Mouse (Mus musculus) retina, postnatal 7 days (tissue): ENCODE results near the gene Epas1.
A peak's percentile ranks its signal among the peaks of the same experiment; 100 is the strongest.

ENCODE experiments used
- DNase-seq: peaks from one replicate; pipeline ENCODE4 v3.0.0-alpha.2; 2012; ENCODE audit warnings: low read depth, low spot score

Gene Epas1

DNA sequence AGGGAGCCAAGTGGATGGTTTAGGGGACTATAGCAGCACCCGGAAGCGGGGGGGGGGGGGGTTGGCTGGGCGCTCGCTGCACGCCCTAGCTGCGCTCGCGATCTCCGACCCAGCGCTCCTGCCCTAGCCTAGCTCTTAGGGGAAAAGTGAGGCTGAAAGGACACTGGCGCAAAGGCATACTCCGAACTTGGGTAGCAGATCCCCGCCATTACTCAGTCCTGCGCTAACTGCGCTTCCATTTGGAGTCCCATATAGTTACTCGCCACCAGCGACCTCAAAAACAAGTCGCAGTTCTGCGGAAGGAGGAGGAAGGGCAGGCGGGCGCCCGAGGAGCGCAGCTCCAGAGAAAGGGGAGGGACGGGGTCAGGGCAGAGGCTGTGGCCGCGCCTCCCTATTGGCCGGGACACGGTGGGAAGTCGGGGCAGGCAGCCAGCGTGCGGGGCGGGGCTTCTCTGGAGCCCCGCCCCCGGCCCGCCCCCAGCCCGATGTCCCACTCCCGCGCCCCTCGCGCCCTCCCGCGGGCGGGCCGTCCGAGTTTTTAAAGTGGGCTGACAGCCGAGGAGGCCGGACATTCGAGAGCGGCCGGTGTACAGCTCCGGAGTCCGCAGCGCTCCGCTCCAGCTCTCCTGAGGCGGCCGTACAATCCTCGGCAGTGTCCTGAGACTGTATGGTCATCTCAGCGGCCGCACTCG lies at the start of gene Epas1:
Gene Epas1 (plus strand): TSS at position 571 of the 692 bp plus-strand sequence.
- peak; percentile 27 for DNase-seq

DNA sequence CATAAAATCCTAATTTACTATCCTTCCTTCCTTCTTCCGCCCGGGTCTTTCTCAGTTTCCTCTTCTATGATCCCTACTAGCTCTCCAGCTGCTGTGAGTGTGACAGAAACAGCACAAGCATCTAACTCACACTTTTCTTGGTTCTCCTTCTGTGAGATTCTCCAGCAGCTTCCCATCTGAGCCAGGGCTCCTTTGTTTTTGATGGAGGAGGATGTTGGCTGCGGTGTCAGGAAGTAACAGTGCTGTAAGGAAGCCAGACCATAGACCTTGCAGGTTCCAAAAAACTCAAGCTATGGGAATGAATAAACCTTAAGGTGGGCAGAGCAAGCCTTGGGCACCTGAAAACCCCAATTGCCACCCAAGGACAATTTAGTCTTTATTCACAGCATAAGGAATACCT lies 48.3 kb upstream of the Epas1 start:
- no peak for DNase-seq

DNA sequence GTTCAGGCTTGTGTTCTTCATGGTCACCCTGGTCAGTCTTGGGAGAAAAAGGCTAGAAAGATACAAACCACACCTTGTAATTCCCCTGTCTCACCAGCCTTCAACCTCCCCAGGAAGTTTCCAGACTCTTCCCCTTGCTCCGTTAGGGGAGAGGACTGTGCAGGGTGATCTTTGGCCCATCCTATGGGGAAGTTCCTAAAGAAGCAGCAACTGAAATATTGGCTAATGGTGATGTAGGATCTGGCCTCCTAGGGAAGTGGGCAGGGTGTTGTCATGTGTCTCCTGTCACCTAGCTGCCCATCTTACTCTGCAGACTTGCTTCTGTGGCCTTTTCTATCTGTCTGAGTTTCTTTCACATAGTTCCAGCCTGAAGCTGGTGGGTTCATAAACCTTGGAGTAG lies 47.0 kb upstream of the Epas1 start:
- DNase-seq = no peak

DNA sequence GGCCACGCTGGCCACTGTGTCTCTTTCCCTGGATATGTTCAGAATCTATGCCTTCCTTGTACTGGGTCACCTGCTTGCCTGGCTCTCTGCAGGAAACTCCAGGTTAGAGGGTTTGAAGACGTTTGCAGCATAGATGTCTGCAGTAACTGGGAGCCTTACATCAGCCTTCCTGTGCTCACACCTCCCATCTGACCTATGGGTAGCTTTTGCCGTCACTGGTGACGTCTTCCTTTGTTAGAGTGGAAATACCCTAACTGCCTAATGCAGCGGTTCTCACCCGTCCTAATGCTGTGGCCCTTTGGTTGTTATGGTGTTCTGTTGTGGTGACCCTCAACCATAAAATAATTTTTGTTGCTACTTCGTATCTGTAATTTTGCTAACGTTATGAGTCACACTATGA lies 43.7 kb upstream of the Epas1 start:
- no peak for DNase-seq

DNA sequence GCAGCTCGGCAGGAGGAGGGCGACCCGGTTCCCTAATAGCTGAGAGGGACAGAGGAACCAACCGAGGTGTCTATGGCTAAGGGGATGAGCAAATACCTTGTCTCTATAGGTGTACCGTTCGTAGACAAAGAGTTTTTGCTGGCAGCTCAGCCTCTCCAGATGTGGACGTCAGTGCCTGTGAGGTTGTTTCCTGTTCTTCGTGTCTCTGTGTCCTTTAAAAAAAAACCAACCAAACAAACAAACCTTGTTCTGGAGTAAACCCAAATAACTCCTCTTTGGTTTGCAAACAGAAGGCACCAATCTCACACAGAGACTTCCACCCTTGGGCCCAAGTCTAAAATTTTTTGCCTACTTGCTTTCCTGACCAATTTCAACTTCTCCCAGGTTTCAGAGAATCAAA lies 43.1 kb upstream of the Epas1 start:
- DNase-seq = no peak

DNA sequence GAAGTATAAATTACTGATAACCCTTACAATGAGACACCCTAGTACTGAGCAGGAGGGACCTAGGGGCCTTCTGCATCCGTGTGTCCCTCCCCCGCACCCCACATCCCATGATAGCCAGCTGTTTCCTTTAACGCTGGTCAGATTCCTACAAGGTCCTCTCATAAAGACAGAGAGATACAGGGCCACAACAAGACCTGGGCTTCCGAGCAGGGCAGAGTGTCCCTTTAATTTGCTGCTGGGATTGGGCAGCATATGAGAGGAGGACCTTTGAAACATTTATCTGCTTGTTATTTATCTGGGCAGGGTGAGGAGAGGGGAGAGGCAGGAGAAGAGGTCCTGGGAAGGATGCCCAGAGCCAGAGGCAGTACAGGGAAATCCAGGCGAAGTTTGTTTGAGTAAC lies 41.6 kb upstream of the Epas1 start:
- no peak for DNase-seq

DNA sequence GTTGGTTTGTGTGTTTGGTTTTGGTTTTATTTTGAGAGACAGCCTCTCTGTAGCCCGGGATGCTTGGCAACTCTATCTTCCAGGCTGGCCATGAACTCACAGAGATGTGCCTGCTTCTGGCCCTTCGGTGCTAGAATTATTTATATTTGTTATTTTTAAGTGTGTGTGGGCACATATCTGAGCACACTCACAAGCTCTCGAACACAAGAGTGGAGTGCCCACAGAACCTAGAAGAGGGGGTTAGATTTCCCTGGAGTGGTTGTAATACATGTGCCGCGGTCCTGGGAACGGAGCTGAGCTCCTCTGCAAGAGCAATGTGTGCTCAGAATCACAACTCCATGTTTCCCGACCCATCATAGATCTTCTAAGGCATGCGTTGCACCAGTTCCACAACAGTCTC lies 40.9 kb upstream of the Epas1 start:
- no peak for DNase-seq

DNA sequence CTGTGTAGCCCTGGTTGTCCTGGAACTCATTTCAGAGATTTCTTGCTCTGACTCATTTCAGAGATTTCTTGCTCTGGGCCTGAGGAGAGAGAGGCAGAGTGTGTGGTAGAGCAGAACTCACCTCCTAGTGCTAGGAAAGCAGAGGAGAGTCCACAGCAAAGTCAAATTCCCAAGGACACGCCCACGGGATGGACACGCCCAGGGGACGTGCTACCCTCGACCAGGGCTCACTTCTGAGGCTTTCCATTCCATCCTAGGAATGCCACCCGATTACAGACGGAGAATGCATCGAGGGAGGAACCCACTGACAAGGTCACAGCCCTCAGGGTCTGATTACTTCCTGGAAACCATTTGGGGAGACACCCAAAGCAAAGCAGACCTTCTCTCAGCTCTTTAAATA lies 39.9 kb upstream of the Epas1 start:
- no peak for DNase-seq

DNA sequence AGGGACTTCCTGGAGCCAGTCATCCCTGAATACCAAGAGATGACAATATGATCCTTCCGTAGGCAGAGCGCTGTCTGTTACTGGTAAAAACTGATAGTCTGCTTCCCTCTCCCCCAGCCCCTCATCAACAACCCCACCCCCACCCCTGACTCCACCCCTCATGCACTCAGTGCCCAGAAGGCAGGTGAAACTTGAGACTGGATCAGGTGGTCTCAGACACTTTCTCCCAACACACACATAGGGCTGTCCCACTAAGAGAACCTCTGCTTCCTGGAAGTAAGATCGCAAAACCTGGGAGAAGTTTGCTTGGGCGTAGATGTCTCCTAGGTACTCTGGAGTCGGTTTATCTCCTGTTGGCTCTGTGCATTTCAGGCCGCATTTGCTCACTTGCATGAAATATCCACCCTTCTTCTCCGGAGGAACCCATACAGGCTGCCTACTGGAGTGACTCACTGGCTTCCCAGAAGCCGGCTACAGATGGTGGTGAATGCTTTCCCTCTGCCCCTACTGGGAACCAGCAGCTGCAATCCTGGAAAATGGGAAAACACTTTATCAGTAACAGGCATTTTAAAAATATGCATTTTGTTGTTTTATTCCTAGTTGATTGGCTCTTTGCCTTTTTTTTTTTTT lies 28.6 kb upstream of the Epas1 start:
- DNase-seq = no peak

DNA sequence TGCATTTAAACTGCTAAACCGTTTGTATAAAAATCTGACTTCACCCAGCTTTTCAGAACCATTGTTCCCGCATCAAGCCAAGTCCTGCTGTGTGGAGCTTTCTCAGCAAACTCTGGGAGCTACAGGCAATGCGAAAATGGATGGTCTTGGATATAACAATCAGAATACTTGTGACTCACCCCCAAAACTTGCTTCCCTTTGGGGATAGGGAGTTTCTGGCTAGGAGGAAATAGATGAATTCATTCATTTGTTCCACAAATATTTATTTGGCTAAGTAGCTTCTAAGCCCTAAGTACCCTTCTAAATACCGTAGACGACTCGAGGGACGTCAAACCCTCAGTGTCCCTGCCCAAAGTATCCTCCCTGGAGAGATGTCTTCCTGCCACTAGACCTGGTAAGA lies 27.0 kb upstream of the Epas1 start:
- DNase-seq = no peak

DNA sequence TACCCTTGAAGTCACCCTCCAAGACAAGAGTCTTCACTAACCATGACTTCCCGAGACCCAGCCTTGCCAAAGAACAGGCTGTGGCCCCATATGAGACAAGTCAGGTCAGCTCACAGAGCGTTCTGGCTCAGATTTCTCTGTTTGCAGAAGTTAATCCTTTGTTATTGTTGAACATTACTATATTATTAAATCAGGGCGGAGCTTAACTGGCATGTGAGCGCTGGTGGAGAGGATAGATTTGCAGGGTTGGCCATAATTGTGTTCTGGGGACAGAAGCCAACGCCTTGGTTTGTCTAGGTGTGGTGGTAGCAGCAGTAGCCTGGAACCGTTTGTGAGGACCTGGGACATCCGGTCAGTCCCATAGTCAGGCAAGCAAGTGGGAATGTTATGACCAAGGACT lies 26.5 kb upstream of the Epas1 start:
- DNase-seq = no peak

DNA sequence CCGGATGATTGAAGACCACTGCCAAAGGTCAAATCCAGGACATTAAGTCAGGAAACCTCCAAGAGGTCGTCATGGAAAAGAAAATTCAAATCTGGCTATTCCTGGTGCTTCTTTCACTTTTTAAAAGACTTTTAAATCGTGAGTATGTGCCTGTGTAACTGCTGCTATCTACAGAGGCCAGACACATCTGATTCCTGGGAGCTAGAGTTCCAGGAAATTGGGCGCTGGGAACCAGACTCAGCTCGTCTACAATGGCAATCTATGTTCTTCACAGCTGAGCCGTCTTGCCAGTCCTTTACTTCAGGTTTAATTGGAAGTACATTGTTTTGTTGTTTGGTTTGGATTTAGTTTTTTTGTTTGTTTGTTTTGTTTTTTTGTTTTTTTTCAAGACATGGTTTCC lies 22.2 kb upstream of the Epas1 start:
- DNase-seq = no peak

DNA sequence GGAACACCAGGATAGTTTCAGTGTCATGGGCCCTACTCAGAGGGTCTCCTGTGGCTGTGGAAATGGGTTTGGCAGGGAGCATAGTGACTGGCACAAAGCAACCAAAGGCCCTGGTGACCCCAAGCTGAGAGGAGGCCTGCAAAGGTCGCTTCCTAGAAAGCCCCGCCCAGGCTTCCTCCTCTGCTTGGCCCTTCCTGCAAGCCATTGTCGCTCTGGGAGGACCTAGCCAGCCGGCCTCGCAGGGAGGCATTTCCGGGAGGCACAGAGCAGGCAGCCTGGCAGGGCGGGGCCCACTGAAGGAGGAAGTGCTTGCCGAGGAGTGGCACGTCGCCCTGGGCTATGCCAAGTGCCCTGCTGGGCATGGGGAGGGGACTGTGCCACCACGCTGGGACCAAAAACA lies 21.5 kb upstream of the Epas1 start:
- no peak for DNase-seq

DNA sequence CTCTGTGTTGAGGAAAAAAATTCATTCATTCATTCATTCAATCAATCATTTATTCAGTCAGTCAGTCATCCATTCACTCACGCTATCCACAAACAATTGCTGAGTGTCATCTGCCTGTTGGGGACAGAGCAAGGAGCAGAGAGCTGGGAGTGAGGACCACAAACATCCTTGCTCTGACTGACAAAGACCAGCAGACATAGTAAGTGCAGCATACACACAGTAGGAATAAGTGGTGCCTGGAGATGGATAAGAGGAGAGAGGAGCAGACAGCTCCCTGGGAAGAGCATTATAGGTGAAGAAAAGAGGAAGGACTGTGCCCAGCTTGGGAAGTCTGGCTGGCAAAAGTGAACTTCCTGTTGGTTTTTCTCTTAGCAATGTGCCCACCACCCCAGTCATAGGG lies 21.0 kb upstream of the Epas1 start:
- DNase-seq = no peak

DNA sequence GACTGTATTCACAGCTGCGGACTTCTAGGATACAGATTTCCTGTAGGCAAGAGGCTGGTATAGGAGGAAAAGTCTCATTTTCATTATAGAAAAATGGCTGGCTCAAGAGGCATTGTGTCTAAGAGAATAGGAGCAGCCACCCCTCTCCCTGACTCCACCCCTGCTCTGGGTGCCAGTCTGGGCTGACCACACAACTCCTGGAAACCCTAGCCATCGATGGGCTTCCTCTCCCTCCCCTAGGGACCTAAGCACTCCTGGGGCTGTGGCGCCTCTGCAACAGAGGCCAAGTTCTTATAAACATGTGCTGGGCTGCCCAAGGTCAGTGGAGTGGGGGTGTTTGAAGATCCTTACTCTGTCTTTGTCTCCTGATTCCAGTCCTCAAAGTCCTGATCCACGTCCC lies 19.9 kb upstream of the Epas1 start:
- no peak for DNase-seq

DNA sequence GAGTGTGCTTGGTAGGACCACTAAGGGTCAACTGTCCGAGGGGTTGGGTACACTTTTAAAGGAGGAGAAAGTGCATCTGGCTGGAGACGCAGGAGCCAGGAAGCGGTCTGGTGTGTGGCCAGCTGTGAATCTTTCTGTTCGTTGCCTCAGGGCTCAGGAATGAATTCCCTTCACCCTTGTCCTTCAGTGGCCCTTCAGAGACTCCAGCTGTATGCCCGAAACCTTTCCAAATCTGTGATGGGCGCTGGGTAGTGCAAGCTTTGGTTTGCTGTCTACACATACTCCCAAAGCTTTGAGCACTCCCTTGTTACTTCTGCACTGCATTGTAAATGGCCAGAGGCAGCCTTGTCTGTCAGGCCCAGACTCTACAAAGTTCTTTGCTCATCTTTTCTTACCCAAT lies 15.0 kb upstream of the Epas1 start:
- DNase-seq = no peak

DNA sequence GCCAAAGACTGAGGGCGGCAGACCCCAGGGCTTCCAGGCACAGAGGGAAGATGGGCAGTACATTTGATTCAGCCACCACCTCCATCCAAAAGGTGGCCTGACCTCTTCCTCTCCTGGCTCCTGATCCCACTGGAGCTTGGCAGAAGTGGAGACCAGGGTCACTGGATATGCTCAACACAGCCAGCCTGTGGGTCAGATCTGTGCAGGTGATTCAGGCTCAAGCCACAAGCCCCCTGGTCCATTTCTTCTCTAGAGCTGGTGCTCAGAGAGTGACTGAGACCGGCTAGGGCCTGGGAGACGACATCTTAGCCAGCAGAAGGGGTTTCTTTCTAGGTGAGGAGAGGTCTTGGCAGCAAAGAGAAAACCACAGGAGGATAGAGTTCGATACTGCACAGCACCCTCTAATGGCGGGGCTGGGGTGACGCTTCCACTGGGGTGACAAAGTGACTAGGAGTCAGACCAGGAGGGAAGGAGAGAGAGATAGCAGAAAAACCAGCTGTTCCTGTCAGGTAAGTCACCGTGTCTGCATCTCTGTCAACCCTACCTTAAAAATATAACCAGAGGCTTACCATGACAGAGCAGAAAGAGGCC lies 10.1 kb upstream of the Epas1 start:
- no peak for DNase-seq

DNA sequence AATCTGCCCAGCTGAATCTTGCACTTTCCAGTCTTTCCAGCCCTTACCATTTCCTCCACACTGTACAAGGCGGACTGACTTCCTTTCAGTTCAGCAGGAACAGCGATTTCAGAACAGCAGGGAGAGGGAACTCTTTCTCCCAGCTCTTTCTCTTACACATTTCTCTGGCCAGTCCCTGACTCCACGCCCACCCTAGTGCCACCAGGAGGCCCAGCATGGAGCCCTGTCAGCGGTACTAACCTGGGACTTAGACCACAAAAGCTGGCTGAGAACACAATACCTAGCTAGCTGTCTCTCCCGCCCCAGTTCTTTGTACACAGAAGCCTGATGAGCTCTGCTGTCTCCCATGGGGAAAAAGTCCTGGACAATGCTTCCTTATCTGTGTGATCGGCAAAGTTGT lies 8.6 kb upstream of the Epas1 start:
- DNase-seq = no peak

DNA sequence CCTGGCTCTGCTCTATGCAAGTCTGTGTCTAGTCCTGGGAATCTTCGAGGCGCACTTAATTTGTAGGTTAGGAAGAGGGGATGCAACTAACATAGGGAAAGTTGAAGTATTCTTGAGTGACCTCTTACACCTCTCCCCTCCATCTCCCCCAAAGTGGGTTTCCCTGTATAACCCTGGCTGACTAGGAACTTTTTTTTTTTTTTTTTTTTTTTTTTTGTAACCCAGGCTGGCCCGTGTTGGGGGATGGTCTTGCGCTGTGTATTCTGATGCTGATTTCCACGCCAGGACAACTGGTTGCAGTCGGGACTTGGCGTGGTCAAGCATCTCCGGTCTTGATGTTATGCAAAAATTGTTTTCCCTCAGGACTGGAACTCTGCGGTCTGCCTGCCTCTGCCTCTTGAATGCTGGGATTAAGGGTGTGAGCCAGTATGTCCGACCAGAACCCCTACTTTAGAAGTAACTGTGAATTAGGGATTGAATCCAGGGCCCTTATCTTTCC lies 2.1 kb upstream of the Epas1 start:
- no peak for DNase-seq

DNA sequence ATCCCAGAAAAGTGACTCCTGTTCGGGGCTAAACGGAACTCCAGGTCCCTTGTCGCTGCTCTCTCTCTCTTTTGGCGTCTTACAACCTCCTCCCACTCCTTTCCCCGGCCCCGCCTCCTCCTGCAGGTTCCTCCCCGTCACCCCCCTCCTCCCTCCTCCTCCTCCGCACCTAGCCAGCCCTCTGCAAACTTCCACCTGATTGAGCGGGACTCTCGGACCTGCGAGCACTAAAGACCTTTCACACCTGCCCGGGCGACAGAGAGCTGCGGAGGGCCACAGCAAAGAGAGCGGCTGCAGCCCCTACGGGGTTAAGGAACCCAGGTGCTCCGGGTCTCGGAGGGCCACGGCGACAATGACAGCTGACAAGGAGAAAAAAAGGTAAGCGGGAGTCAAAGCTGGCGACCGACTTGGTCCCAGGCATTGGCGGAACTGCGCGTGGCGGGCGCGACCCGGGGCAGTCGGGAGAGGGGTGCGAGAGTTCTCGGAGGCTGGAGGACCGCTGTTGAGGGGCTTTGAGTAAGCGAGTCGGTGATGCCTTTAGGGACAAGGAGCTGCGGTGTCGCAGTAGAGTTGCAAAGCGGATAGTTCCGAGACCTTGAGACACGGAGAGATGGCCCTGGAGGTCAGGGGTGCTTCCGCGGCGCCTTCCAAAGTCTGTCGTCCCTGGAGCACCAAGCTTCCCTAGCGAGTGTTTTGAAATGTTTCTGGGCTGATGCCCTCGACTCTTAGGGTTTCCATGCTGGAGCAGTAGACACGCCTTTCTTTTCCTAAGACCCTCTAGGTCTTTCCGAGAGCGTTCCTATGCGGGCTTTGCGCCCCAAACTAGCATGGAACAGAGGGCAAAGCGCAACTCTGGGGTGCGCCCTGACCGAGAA lies 668 bp downstream of the Epas1 start:
- DNase-seq = no peak

DNA sequence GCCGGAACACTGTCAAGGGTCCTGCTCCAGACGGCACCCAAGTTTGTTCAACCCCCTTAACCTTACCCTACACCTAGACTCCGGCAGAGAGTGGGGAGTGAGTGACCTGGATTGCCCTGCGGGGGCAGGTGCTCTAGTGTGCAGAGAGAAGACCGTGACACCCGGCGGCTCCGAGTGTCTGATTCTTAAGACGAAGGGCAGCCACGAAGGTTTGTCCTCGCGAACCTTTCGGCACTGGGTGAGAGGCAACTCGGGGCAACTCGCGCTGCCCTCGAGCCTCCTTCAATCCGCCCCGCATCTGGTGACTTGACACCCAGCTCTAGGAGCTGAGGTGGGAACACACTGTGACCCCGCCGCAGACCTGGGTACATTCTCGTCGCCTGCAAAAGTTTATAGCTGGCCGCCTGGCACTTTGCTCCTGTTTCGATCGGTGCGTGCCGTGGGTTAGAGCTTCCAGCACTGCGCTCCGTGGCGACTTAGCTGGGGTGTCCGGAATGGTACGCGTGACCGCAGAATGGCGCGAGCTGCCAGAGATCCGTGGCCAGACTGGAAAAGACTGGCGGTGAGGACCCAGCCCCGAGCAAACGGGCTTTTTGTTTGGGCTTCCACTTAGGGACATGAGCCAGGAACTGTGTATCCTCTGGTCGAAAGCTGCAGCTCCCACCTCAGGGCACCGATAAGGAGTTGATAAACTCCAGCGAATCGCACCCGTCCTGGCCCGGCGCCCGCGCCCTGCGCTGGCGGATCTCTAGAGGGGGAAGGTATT lies 1.5 kb downstream of the Epas1 start:
- DNase-seq = no peak
